Mouse (Mus musculus) liver, embryonic 14.5 days (tissue): ENCODE measurements around the gene Pik3cb.

ENCODE experiments used
- CTCF ChIP-seq: IDR thresholded peaks from 2 replicates; pipeline ENCODE4 v1.5.1; 2016; ENCODE audit warnings: antibody characterized with exemption, low read depth, control low read depth
- EP300 ChIP-seq: IDR thresholded peaks from 2 replicates; pipeline ENCODE4 v1.6.1; 2016; ENCODE audit warnings: antibody characterized with exemption, low read depth

DNA sequence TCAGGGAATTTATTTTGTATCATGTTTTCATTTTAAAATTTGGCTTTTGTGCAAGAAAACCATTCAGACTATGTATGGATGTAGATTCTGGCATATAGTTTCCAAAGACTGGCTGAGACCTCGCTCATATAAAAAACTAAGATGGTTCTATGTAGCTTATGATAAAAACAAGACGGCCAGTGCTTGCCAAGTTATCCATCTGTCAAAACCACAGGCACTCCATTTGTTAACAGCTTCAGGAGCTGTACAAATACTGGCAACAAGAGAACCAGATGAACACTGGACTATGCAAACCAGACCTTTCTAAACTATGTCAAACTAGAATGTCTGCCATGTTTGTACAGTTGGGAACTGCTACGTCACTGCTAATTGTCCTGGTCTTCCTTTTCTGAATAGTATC, 82.7 kb downstream of the Pik3cb start:
- TF ChIP-seq CTCF: no peak
- no peak for TF ChIP-seq EP300
